Mouse (Mus musculus): ENCODE results near the gene Ap3b1. TPM values are rescaled to one million over a fixed set of nuclear protein-coding genes. Genes with fewer than 3 reads are reported as not detected.

The Ap3b1 gene
- total and polyA plus RNA-seq, 2 experiments from 2014 or later, result 24.7 to 25.2 TPM

- Histone ChIP-seq H3K36me3 (ENCODE audit: insufficient read depth) (no peaks in the 10 kb centered on the region), H3K27ac (ENCODE audit: low read depth, low read length) (no peak overlapping the region), H3K4me3 (ENCODE audit: low read depth, low read length) (peak overlapping the region; percentile 25; the same call in 1 of the 2 replicates), H3K4me2 (ENCODE audit: low read depth) (peak overlapping the region; percentile 41), H3K27me3 (ENCODE audit: insufficient read depth, low read length) (peaks cover 74% of the 10 kb centered on the region), H3K4me1 (ENCODE audit: insufficient read depth) (no peaks in the 10 kb centered on the region), H3K9me3 (ENCODE audit: low read length) (no peaks in the 10 kb centered on the region), H3K9ac (no peak overlapping the region)
- TF ChIP-seq CTCF (IDR thresholded peaks at IDR 0.05; ENCODE audit: low read depth), result no peak
- DNase-seq, result peak; percentile 76
- ATAC-seq, result peak; percentile 10; the same call in 1 of the 2 replicates
- WGBS, result 8% methylated on average over 20 of the region's 20 CpGs
Measured at GRCm38 (mm10) chr13:94596386-94597033, 237.8 kb downstream of the Ap3b1 start.

- Histone ChIP-seq H3K9me3 (ENCODE audit: low read length) (no peaks in the 10 kb centered on the region), H3K9ac (no peak overlapping the region), H3K27ac (ENCODE audit: low read depth, low read length) (no peak overlapping the region), H3K36me3 (ENCODE audit: insufficient read depth) (no peaks in the 10 kb centered on the region), H3K27me3 (ENCODE audit: insufficient read depth, low read length) (peaks cover 73% of the 10 kb centered on the region), H3K4me2 (ENCODE audit: low read depth) (no peak overlapping the region), H3K4me3 (ENCODE audit: low read depth, low read length) (no peak overlapping the region), H3K4me1 (ENCODE audit: insufficient read depth) (no peaks in the 10 kb centered on the region)
- DNase-seq (no peak), ATAC-seq (no peak)
- TF ChIP-seq CTCF (IDR thresholded peaks at IDR 0.05; ENCODE audit: low read depth), result no peak
- WGBS, result 53% methylated on average over 8 of the region's 8 CpGs
Measured at GRCm38 (mm10) chr13:94599718-94600117, 241.0 kb downstream of the Ap3b1 start.

- Histone ChIP-seq H3K9me3 (ENCODE audit: low read length) (no peaks in the 10 kb centered on the region), H3K9ac (no peak overlapping the region), H3K27me3 (ENCODE audit: insufficient read depth, low read length) (peaks cover 45% of the 10 kb centered on the region), H3K4me2 (ENCODE audit: low read depth) (no peak overlapping the region), H3K4me1 (ENCODE audit: insufficient read depth) (no peaks in the 10 kb centered on the region), H3K36me3 (ENCODE audit: insufficient read depth) (no peaks in the 10 kb centered on the region), H3K4me3 (ENCODE audit: low read depth, low read length) (no peak overlapping the region), H3K27ac (ENCODE audit: low read depth, low read length) (no peak overlapping the region)
- WGBS, result 75% methylated on average over 9 of the region's 9 CpGs
- ATAC-seq (no peak), DNase-seq (no peak)
- no peak for TF ChIP-seq CTCF (IDR thresholded peaks at IDR 0.05; ENCODE audit: low read depth)
Measured at GRCm38 (mm10) chr13:94607035-94607860, 248.5 kb downstream of the Ap3b1 start.

- Histone ChIP-seq H3K27ac (ENCODE audit: low read depth, low read length) (no peak overlapping the region), H3K4me2 (ENCODE audit: low read depth) (no peak overlapping the region), H3K9me3 (ENCODE audit: low read length) (no peaks in the 10 kb centered on the region), H3K9ac (no peak overlapping the region), H3K4me1 (ENCODE audit: insufficient read depth) (no peaks in the 10 kb centered on the region), H3K27me3 (ENCODE audit: insufficient read depth, low read length) (peaks cover 48% of the 10 kb centered on the region), H3K4me3 (ENCODE audit: low read depth, low read length) (no peak overlapping the region), H3K36me3 (ENCODE audit: insufficient read depth) (no peaks in the 10 kb centered on the region)
- TF ChIP-seq CTCF (IDR thresholded peaks at IDR 0.05; ENCODE audit: low read depth), result no peak
- ATAC-seq (no peak), DNase-seq (no peak)
- 20% methylated on average over 7 of the region's 7 CpGs for WGBS
Measured at GRCm38 (mm10) chr13:94607861-94608223, 249.1 kb downstream of the Ap3b1 start.

GRCm38 (mm10) chr13:94608420-94608831 is 249.7 kb downstream of the Ap3b1 start:
- Histone ChIP-seq H3K9ac (no peak overlapping the region), H3K9me3 (ENCODE audit: low read length) (no peaks in the 10 kb centered on the region), H3K4me2 (ENCODE audit: low read depth) (no peak overlapping the region), H3K27me3 (ENCODE audit: insufficient read depth, low read length) (peaks cover 43% of the 10 kb centered on the region), H3K36me3 (ENCODE audit: insufficient read depth) (no peaks in the 10 kb centered on the region), H3K4me3 (ENCODE audit: low read depth, low read length) (no peak overlapping the region), H3K27ac (ENCODE audit: low read depth, low read length) (no peak overlapping the region), H3K4me1 (ENCODE audit: insufficient read depth) (no peaks in the 10 kb centered on the region)
- DNase-seq (no peak), ATAC-seq (no peak)
- WGBS, result 12% methylated on average over 11 of the region's 11 CpGs
- no peak for TF ChIP-seq CTCF (IDR thresholded peaks at IDR 0.05; ENCODE audit: low read depth)

DNA sequence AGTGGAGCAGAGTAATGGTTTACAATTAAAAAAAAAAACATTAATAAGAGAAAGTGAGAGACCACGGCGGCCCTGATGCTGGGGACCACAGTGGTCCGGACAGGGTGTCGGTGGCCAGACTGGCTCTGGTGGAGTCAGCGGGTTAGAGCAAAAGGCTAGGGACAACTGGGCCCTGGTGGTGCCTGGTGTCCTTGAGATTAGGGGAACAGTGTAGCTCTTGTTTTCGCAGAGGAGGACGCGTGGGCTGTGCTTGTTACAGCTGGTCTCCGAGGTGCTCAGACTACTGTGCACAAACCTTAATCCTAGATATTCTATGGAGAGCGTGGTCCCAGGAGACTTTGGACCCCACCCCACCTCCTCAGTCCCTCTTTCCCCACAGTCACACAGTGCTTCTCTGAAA is 250.2 kb downstream of the Ap3b1 start:
- Histone ChIP-seq H3K4me1 (ENCODE audit: insufficient read depth) (no peaks in the 10 kb centered on the region), H3K27ac (ENCODE audit: low read depth, low read length) (no peak overlapping the region), H3K27me3 (ENCODE audit: insufficient read depth, low read length) (peaks cover 39% of the 10 kb centered on the region)

More for the DNA sequence above, 250.2 kb downstream of the Ap3b1 start:
- Histone ChIP-seq H3K9ac (no peak overlapping the region), H3K4me3 (ENCODE audit: low read depth, low read length) (no peak overlapping the region), H3K4me2 (ENCODE audit: low read depth) (no peak overlapping the region), H3K36me3 (ENCODE audit: insufficient read depth) (no peaks in the 10 kb centered on the region), H3K9me3 (ENCODE audit: low read length) (no peaks in the 10 kb centered on the region)
- WGBS, result 45% methylated on average over 10 of the region's 10 CpGs
- no peak for DNase-seq
- no peak for ATAC-seq
- TF ChIP-seq CTCF (IDR thresholded peaks at IDR 0.05; ENCODE audit: low read depth), result no peak

Small RNA genes within 50 kb of the gene (microRNA-seq; reads per million reads assigned to microRNA genes)
- 0 reads per million in 2 experiments for gene Gm25109

Other genes starting within 250 kb of the Ap3b1 start
- 95.5 and 116 TPM in 2 replicates for gene Scamp1, start 73.1 kb upstream of the Ap3b1 start, total RNA-seq (2014; rRNA removed)
- 60.9 and 119 TPM in 2 replicates for gene Scamp1, start 73.1 kb upstream of the Ap3b1 start, polyA plus RNA-seq (2015; fragmentation: Nextera tagmentation; extraction: Ambion mirVana)